Mouse (Mus musculus) midbrain, embryonic 13.5 days (tissue): ENCODE measurements around the gene Tacc2. TPM values are rescaled to one million over a fixed set of nuclear protein-coding genes. Genes with fewer than 3 reads are reported as not detected.

Source experiments
- ATAC-seq: fragments of 200-750 bp; cut with Nextera tagmentation; 2 replicates; pipeline ENCODE4 v1.8.0; 2017; ENCODE audit warnings: mild to moderate bottlenecking, moderate TSS enrichment, moderate library complexity
- H3K27ac ChIP-seq: fragments of 300-500 bp; sonication (generic); 2 replicates; pipeline ENCODE4 v1.5.1; 2015; ENCODE audit warnings: inconsistent platforms, mild to moderate bottlenecking, moderate library complexity
- H3K27me3 ChIP-seq: fragments of 300-500 bp; sonication (generic); 2 replicates; pipeline ENCODE4 v1.6.1; 2015; ENCODE audit warnings: mild to moderate bottlenecking, inconsistent platforms
- H3K36me3 ChIP-seq: fragments of 300-500 bp; sonication (generic); 2 replicates; pipeline ENCODE4 v1.6.1; 2015; ENCODE audit warnings: mild to moderate bottlenecking, inconsistent platforms
- H3K4me1 ChIP-seq: fragments of 300-500 bp; sonication (generic); replicated peaks from 2 replicates; pipeline ENCODE4 v1.6.1; 2015; ENCODE audit warnings: inconsistent platforms
- H3K4me2 ChIP-seq: fragments of 300-500 bp; sonication (generic); replicated peaks from 2 replicates; pipeline ENCODE4 v1.6.1; 2015; ENCODE audit warnings: moderate library complexity, mild to moderate bottlenecking, inconsistent platforms
- H3K4me3 ChIP-seq: fragments of 300-500 bp; sonication (generic); replicated peaks from 2 replicates; pipeline ENCODE4 v1.5.1; 2015; ENCODE audit warnings: mild to moderate bottlenecking, inconsistent platforms
- H3K9ac ChIP-seq: fragments of 300-500 bp; sonication (generic); replicated peaks from 2 replicates; pipeline ENCODE4 v1.6.1; 2015; ENCODE audit warnings: mild to moderate bottlenecking, inconsistent platforms
- H3K9me3 ChIP-seq: fragments of 300-500 bp; sonication (generic); 2 replicates; pipeline ENCODE4 v1.6.1; 2016; ENCODE audit warnings: mild to moderate bottlenecking, inconsistent platforms
- WGBS: fragments of 180-500 bp; shearing (Covaris S2); methylation state at CpG from one replicate; pipeline ENCODE4 v1.1.7; 2015; 5-methylcytosine and 5-hydroxymethylcytosine counted together
- polyA plus RNA-seq: library from polyadenylated mRNA; unstranded; fragments of >200 nt; fragmentation: Nextera tagmentation; extraction: Ambion mirVana; gene quantifications from 2 replicates; pipeline ENCODE4 v1.2.1, GENCODE M21; 2015

Gene Tacc2
- polyA plus RNA-seq, 1 experiment from 2014 or later: 70.8 TPM

DNA sequence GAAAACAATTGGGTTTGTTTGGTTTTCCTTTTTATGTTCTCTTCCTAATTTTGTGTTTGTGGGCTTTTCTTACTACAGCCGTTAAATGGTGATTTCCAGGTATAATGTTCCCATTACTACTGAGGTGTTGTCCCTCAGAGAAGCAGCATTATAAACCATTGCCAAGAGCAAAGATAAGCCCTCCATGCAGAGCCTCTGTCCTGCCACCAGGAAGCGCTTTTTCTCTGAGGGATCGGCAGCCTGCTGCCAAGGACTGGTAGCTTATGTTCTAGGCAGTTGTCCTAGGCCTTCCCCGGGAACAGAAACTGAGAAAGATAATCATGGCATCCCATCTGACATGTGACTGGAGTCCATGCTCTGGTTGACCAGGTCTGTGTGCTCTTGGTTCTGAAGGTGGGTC lies 171.9 kb downstream of the Tacc2 start:
- peaks cover 37% of the 10 kb centered on the region for H3K4me1 ChIP-seq
- H3K9ac ChIP-seq: no peak overlapping the region
- H3K9me3 ChIP-seq: no peaks in the 10 kb centered on the region
- H3K4me3 ChIP-seq: no peak overlapping the region
- no peaks in the 10 kb centered on the region for H3K27me3 ChIP-seq
- ATAC-seq: no peak
- no peak overlapping the region for H3K4me2 ChIP-seq
- WGBS: 96% methylated on average over 4 of the region's 4 CpGs
- peak overlapping the region; percentile 86 for H3K27ac ChIP-seq
- H3K36me3 ChIP-seq: peaks cover 77% of the 10 kb centered on the region

- Histone ChIP-seq H3K9ac (no peak overlapping the region), H3K36me3 (peaks cover 77% of the 10 kb centered on the region)
Observed at GRCm38 (mm10) chr7:130750752-130751490, 173.7 kb downstream of the Tacc2 start.

DNA sequence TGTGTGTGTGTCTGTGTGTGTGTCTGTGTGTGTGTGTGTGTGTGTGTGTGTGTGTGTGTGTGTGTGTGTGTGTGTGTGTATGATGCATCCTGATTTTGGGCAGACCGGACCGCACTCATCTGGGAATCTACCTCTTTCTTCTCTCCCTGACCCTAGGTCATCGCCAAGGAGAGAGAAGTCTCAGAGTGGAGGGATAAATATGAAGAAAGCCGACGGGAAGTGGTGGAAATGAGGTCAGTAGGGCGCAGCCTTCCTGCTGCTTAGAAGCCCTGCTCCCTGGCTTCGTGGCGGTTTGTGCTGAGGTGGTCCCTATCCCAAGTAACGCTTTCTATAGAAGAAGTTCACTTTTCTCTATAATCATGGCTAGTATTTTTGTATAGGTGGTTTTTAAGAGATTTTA lies 174.4 kb downstream of the Tacc2 start:
- H3K4me1 ChIP-seq: peaks cover 44% of the 10 kb centered on the region
- H3K27ac ChIP-seq: peak overlapping the region; percentile 86
- H3K9me3 ChIP-seq: no peaks in the 10 kb centered on the region
- no peak for ATAC-seq
- H3K36me3 ChIP-seq: peaks cover 77% of the 10 kb centered on the region
- WGBS: 46% methylated on average over 7 of the region's 9 CpGs
- H3K27me3 ChIP-seq: no peaks in the 10 kb centered on the region
- no peak overlapping the region for H3K4me3 ChIP-seq
- H3K9ac ChIP-seq: no peak overlapping the region
- no peak overlapping the region for H3K4me2 ChIP-seq

More at GRCm38 (mm10) chr7:130750752-130751490, 173.7 kb downstream of the Tacc2 start:
- H3K9me3 ChIP-seq: no peaks in the 10 kb centered on the region
- peaks cover 44% of the 10 kb centered on the region for H3K4me1 ChIP-seq
- peak; percentile 84 for ATAC-seq
- H3K4me2 ChIP-seq: no peak overlapping the region
- H3K27me3 ChIP-seq: no peaks in the 10 kb centered on the region
- no peak overlapping the region for H3K4me3 ChIP-seq
- peak overlapping the region; percentile 86 for H3K27ac ChIP-seq
- 20% methylated on average over 17 of the region's 17 CpGs for WGBS

- ATAC-seq: no peak
- H3K27ac ChIP-seq: no peak overlapping the region
- H3K4me2 ChIP-seq: no peak overlapping the region
- no peak overlapping the region for H3K4me3 ChIP-seq
- H3K27me3 ChIP-seq: no peaks in the 10 kb centered on the region
- 96% methylated on average over 2 of the region's 2 CpGs for WGBS
- peaks cover 86% of the 10 kb centered on the region for H3K36me3 ChIP-seq
- H3K4me1 ChIP-seq: peaks cover 31% of the 10 kb centered on the region
- H3K9me3 ChIP-seq: no peaks in the 10 kb centered on the region
- H3K9ac ChIP-seq: peak overlapping the region; percentile 23; the same call in 1 of the 2 replicates
Observed at GRCm38 (mm10) chr7:130754790-130755189, 177.6 kb downstream of the Tacc2 start.

GRCm38 (mm10) chr7:130756343-130756835 lies 179.2 kb downstream of the Tacc2 start:
- peak overlapping the region; percentile 27; the same call in 1 of the 2 replicates for H3K27ac ChIP-seq
- no peak for ATAC-seq
- H3K4me2 ChIP-seq: no peak overlapping the region
- no peaks in the 10 kb centered on the region for H3K27me3 ChIP-seq
- peaks cover 16% of the 10 kb centered on the region for H3K4me1 ChIP-seq
- H3K4me3 ChIP-seq: no peak overlapping the region
- H3K9me3 ChIP-seq: no peaks in the 10 kb centered on the region
- no peak overlapping the region for H3K9ac ChIP-seq
- WGBS: 88% methylated on average over 7 of the region's 7 CpGs
- peaks cover 97% of the 10 kb centered on the region for H3K36me3 ChIP-seq

DNA sequence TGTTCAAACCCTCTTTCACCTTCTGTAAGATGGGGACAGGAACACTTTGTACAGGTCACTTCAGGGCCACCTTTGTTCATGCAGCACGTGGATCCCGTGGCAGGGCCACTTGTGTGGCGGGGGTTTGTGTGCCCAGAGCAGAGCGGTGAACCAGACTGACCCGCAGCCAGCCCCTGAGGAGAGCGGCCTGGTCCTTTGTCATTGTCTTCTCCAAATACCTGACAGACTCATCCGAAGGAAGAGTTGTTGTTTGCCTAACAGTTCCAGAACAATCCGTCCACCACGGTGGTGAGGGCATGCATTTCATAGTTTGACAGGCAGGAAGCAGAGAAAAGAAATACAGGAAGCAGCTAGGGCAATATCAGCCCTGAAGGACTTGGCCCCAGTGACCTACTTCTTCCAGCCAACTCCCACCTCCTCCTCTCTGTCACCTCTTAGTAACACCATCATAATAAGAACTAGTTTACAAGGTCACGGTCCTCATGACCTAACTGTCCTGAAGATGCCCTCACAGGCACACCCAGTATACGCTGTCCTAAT lies 180.2 kb downstream of the Tacc2 start:
- H3K9ac ChIP-seq: no peak overlapping the region
- H3K27ac ChIP-seq: no peak overlapping the region
- peaks cover 90% of the 10 kb centered on the region for H3K36me3 ChIP-seq
- no peak overlapping the region for H3K4me2 ChIP-seq
- no peaks in the 10 kb centered on the region for H3K27me3 ChIP-seq
- ATAC-seq: no peak
- peaks cover 14% of the 10 kb centered on the region for H3K4me1 ChIP-seq
- no peak overlapping the region for H3K4me3 ChIP-seq
- no peaks in the 10 kb centered on the region for H3K9me3 ChIP-seq
- WGBS: 95% methylated on average over 11 of the region's 11 CpGs

DNA sequence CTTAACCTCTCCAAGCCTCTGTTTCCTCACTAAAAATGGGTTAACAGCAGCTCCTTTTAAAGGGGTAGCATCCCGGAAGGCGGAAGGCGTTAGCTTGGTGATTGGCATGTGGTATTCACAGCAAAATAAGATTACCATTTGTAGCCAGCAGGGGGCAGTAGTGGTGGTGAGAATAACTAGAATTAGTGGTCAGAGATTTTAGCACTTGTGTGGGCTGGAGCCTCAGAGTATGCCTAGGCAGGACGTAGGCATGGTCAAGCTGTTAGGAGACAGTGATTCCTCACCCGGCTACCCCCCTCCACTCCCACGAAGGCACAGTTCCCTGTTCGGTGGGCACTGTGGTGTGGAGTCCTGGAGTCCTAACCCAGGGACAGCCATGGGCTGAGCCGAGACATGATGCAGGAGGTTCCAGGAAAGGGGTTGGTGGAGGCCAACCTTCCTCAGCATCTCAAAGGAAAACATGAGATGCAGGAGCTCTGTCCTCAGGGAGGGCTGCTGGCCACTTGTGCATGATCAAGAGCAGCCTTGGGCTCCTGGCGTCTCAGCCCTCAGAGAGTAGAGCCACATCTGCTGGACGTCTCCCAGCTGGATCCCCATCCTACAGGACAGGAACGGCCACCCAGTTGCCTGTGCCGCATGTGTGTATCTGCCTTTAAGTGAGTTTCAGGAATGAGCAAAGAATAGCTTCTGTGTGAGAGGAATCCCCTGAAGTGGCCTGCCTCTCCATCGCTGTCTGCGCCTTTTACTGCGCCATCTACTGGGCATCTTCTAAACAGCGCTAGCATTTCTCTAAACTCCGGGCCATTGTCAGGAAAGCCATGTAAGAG lies 185.0 kb downstream of the Tacc2 start:
- Histone ChIP-seq H3K27me3 (no peaks in the 10 kb centered on the region), H3K9me3 (no peaks in the 10 kb centered on the region), H3K9ac (no peak overlapping the region; the same call in 1 of the 2 replicates), H3K4me1 (peaks cover 4% of the 10 kb centered on the region), H3K36me3 (peaks cover 71% of the 10 kb centered on the region), H3K4me3 (no peak overlapping the region), H3K4me2 (no peak overlapping the region), H3K27ac (peak overlapping the region; percentile 57)
- 32% methylated on average over 17 of the region's 17 CpGs for WGBS
- ATAC-seq: peak; percentile 78

GRCm38 (mm10) chr7:130764160-130764559 lies 186.9 kb downstream of the Tacc2 start:
- Histone ChIP-seq H3K4me2 (no peak overlapping the region), H3K4me1 (peaks cover 4% of the 10 kb centered on the region), H3K9me3 (no peaks in the 10 kb centered on the region), H3K36me3 (peaks cover 52% of the 10 kb centered on the region), H3K27me3 (no peaks in the 10 kb centered on the region), H3K27ac (no peak overlapping the region), H3K9ac (no peak overlapping the region), H3K4me3 (no peak overlapping the region)
- no peak for ATAC-seq
- WGBS: 97% methylated on average over 17 of the region's 17 CpGs

DNA sequence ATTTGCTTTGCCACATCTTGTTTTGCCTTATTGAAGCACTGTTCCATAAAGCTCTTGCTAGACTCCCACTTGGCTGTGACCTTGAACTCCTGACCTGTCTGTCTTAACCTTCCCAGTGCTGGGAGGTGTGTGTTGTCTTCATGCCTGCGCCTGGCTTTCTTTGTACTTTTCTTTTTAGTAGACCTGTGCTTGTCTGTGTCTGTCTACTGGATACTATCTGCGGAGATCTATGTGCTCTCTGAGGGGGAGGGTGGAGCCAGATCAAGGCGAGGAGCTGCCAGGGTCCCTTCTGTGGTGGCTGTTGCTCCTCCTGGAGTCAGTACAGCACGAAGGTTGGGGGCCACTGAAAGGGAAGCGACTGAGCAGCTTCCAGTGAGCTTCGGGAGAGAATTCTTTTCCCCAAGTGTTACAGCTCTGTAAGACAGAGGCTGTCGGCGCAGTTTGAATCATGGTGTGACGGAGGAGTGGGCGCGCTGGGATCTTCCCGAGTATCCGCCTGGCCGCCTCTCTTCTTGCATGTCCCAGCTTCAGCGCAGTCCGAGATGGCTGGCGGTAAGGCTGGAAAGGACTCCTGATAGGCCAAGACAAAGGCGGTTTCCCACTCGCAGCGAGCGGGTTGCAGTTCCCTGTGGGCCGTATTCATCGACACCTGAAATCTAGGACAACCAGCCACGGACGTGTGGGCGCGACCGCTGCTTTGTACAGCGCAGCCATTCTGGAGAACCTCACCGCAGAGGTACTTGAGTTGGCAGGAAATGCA lies 189.4 kb downstream of the Tacc2 start:
- Histone ChIP-seq H3K9me3 (no peaks in the 10 kb centered on the region), H3K27me3 (no peaks in the 10 kb centered on the region), H3K4me3 (no peak overlapping the region), H3K27ac (no peak overlapping the region), H3K4me2 (no peak overlapping the region), H3K36me3 (peaks cover 29% of the 10 kb centered on the region), H3K4me1 (peaks cover 4% of the 10 kb centered on the region), H3K9ac (no peak overlapping the region)
- no peak for ATAC-seq
- 79% methylated on average over 30 of the region's 30 CpGs for WGBS

DNA sequence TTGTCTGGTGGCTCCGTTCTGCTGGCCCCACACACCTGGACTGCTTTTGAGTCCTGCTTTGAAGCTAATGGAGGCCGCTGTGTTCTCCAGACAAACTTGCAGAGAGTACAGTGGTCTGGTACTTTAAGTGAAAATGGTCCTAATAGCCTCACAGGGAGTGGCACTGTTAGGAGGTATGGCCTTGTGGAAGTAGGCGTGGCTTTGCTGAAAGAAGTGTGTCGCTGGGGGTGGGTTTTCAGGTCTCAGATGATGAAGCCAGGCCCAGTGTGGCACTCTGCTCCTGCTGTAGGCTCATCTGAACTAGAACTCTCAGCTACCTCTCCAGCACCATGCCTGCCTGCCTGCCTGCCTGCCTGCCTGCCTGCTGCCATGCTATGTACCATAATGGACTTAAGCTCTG lies 190.9 kb downstream of the Tacc2 start:
- Histone ChIP-seq H3K27me3 (no peaks in the 10 kb centered on the region), H3K4me3 (no peak overlapping the region), H3K4me1 (no peaks in the 10 kb centered on the region), H3K4me2 (no peak overlapping the region), H3K9ac (no peak overlapping the region), H3K9me3 (no peaks in the 10 kb centered on the region), H3K27ac (no peak overlapping the region), H3K36me3 (peaks cover 29% of the 10 kb centered on the region)
- no peak for ATAC-seq
- 87% methylated on average over 4 of the region's 4 CpGs for WGBS

- no peak overlapping the region for H3K4me2 ChIP-seq
- H3K4me1 ChIP-seq: no peaks in the 10 kb centered on the region; the same call in 1 of the 2 replicates
- 25% methylated on average over 3 of the region's 3 CpGs for WGBS
- ATAC-seq: 0 out of 2 replicates have a peak, but pooled peaks have one; percentile 48
- H3K4me3 ChIP-seq: no peak overlapping the region
- no peak overlapping the region for H3K9ac ChIP-seq
- H3K27me3 ChIP-seq: no peaks in the 10 kb centered on the region
- peaks cover 10% of the 10 kb centered on the region; the same call in 1 of the 2 replicates for H3K36me3 ChIP-seq
- no peaks in the 10 kb centered on the region for H3K9me3 ChIP-seq
- no peak overlapping the region for H3K27ac ChIP-seq
Observed at GRCm38 (mm10) chr7:130770707-130771106, 193.5 kb downstream of the Tacc2 start.
